Mouse (Mus musculus) kidney, postnatal 36 days (tissue): ENCODE results near the gene Flt3l.

Experiments used
- DNase-seq, 2 experiments: peaks; one replicate each; pipeline ENCODE4 v3.0.0; 2021 to 2022; ENCODE audit warnings: mixed read lengths in 2 of 2

Gene Flt3l

DNA sequence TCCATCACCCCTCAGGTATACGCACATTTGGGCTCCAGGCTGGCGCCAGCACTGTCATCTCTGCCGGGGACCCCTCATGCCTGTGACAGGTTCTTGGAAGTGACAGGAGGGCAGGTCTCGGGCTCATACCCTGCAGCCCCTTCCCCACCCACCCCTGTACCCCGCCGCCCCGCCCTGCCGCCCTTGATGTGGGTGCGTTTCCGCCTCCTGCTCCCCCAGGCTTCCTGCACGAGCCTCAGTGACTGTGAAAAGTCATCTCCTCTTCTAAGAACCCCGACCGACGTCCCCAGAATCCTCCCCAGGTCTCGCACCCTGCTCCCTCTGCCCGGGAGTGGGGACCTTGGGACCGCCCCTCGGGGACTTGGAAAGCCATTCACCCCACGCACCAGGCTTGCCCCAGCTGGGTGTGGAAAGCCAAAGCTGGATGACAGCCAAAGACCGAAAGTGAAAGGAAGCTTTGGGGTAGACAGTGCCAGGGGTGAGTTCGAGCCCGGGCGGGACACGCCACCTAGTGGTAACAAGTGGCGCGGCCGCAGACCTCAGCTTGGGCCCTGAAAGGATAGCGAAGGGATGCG lies at the start of gene Flt3l, which contains the start of gene Gm45713:
Gene Flt3l, minus strand, starts transcription at position 440 of the 575 bp plus-strand sequence.
Gene Gm45713, minus strand, starts transcription at position 239 of the 575 bp plus-strand sequence.
- peak; percentile 93 to 95 for DNase-seq

DNA sequence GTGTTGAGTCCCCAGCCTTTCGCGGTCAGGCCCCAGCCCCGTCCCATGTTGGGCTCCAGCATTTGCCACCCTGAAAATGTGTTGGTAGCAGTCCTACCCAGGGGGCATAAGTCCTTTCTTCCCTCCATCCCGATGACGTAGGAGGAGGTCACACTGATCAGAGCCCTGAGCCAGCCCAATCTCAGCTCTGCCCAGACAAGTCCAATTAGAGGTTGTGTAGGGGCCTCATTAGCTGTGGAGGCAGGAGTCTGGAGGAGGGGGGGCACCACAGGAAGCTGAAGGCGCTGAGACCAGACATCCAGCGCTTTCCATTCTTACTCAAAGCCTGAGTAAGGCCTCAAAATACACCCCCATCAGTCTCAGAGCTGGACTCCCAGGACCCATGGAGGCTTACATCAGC lies 49.7 kb upstream of the Flt3l start:
- DNase-seq, result no peak

GRCm38 (mm10) chr7:45183672-45184071 lies 47.4 kb upstream of the Flt3l start:
- DNase-seq, result no peak

DNA sequence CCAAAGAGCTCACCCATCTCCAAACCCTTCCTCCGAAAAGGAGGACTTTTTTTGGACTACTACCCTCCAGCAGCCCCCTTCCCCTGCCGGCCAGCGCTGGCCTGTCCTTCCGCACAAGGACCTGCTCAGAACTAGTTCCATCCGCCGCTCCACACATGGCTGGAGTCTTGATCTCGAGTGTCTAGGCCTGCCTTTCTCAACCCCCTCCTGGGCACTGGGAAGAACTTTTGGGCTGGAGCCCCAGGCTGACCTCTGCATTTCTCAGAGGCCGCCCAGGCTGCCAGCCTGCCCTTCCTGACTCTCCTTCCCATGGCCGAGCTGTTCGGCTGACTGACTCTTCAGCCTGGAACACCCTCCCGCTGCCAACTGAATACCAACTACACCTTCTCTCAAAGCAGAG lies 46.4 kb upstream of the Flt3l start:
- DNase-seq, result peak; percentile 40 to 41

GRCm38 (mm10) chr7:45182199-45182601 lies 46.0 kb upstream of the Flt3l start:
- peak; percentile 92 to 94 for DNase-seq

- DNase-seq, result peak in 1 of 2 experiments; percentile 38
Observed at GRCm38 (mm10) chr7:45181540-45181939, 45.3 kb upstream of the Flt3l start.

DNA sequence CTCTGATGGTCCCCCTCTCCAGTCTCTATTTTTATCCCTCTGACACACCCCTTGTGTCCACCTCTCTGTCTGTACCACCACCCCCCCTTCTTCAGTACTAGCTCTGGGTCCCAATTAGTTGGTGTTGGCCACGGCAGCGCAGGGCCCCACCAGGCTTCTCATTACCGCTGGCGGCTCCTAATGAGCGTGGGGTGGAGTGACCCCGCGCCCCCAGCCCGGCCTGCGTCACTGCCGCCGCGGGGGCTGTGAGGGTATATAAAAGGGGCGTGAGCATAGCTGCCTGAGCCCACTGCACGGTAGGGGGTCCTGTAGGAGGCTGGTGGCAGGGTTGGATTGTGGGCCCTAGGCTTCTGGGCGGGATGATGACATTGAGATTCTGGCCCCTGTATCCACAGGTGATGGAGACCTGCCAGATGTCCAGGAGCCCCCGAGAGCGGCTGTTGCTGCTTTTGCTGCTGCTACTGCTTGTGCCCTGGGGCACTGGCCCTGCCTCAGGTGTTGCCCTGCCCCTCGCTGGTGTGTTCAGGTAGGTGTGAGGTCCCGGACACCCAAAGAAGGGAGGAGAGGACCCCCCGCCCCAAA lies 44.8 kb upstream of the Flt3l start, which contains the start of gene Pth2:
Gene Pth2, plus strand, starts transcription at position 100 of the 582 bp plus-strand sequence.
- no peak for DNase-seq

GRCm38 (mm10) chr7:45179469-45179868 lies 43.2 kb upstream of the Flt3l start, which contains the start of gene Gfy:
TSS of gene Gfy (minus strand) at chr7:45179569.
- no peak for DNase-seq

DNA sequence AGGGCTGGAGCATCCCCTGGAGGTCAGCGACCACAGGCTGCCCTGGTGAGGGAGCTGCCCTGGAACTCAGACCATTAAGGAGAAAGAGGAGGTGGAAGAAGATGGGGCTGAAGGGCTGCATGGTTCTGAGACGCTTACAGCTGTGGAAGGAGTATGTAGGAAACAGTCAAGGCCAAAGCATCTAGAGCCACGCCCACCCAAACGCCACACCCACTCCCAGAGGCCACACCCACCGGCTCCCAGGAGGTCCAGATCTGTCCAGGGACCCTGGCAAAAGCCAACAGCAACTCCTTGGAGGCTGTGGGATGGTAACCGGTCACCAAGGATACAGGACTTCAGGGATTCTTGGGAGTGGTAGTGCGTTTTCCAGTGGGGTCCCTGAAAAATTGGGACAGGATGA lies 42.3 kb upstream of the Flt3l start:
- DNase-seq, result no peak

GRCm38 (mm10) chr7:45176356-45176755 lies 40.1 kb upstream of the Flt3l start:
- no peak for DNase-seq

DNA sequence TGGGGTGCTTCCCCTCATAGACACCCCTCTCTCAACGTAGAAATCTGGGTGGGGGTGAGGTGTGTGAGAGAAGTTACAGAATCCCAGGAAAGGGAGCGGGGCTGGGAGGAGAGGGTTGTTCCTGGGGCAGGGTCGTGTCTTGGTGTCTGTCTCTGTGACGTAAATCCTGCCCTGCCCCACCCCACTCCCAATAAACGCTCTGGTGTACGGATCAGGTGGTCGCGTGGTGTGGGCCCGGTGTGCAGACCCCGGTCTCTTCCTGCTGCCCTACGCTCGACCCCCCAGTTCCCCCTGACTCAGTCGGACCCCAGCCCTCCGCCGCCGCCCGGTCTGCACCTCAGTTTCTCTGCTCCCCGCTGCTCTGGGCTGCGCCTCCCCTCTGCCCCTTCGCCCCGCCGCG lies 39.7 kb upstream of the Flt3l start:
- DNase-seq, result no peak

DNA sequence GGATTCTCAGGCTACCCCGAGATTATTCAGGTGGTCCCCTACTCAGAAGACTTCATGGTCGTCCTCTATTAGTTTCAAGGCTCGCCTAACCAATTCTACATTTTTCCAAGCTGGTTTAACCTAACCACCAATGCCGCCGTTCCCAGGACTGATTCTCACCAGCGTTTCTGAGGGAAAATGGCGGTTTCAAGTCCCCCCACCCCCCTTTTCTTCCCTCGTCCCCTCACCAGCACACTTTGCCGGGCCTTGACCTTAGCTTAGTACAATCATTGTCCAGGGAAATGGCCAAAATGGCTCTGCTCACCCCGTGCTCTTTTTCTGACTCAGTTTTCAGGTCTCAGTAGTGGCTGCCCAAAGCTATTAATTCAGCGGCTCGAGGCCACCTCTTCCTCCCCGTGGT lies 39.2 kb upstream of the Flt3l start:
- DNase-seq, result no peak

GRCm38 (mm10) chr7:45174567-45175280 lies 38.5 kb upstream of the Flt3l start:
- no peak for DNase-seq

DNA sequence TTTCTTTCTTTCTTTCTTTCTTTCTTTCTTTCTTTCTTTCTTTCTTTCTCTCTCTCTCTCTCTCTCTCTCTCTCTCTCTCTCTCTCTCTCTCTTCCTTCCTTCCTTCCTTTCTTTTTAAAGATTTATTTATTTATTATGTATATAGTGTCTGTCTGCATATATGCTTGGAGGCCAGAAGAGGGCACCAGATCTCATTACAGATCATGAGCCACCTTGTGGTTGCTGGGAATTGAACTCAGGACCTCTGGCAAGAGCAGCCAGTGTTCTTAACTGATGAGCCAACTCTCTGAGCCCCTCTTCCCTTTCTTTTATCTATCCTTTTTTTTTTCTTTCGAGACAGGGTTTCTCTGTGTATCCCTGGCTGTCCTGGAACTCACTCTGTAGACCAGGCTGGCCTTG lies 37.5 kb upstream of the Flt3l start:
- peak in 1 of 2 experiments; percentile 24 for DNase-seq

- peak in 1 of 2 experiments; percentile 50 for DNase-seq
Observed at GRCm38 (mm10) chr7:45172974-45173373, 36.7 kb upstream of the Flt3l start.

GRCm38 (mm10) chr7:45169495-45169894 lies 33.3 kb upstream of the Flt3l start:
- no peak for DNase-seq

DNA sequence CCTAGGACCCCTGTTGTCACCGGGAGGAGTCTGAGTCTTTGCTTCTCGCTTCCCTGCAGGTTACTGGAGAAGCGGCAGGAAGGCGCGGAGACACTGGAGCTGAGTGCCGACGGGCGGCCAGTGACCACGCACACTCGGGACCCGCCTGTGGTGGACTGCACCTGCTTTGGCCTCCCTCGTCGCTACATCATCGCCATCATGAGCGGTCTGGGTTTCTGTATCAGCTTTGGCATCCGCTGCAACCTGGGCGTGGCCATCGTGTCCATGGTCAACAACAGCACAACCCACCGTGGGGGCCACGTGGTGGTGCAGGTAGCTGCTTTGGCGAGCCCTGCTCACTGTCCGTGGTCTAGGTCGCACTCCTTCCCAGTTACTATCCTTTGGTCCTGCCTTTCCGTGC lies 32.4 kb upstream of the Flt3l start:
- no peak for DNase-seq

DNA sequence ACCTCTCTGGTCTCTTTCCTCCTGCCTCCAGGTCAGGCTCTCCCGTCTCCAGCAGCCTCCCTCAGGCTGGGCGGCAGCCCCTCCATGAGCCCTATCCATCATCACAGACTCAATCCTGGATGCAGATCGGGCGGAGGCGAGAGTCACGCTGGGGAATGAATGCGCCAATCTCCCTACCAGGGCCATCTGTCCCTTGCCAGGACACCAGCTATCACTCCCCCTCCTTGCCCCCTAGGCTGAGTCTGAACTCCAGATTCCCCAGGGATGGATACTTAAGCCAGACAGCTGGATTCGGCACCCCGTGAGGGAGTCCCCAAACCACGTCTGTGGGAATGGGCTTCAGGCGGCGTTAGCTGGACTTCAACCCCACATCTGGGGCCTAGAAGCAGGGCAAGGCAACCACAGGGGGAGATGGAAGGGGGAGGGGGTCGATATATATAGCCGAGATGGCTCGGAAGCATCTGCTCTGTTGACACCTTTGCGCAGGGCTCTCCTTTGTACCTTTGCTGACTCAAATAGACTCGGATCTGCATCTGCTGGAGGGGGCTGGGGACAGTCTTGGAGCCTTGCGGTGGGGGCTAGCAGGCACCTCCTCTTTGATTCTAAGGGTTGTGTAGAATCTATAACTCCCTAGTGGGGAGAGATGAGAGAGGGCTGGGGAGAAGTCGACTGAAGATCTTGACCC lies 31.7 kb upstream of the Flt3l start:
- DNase-seq, result no peak

DNA sequence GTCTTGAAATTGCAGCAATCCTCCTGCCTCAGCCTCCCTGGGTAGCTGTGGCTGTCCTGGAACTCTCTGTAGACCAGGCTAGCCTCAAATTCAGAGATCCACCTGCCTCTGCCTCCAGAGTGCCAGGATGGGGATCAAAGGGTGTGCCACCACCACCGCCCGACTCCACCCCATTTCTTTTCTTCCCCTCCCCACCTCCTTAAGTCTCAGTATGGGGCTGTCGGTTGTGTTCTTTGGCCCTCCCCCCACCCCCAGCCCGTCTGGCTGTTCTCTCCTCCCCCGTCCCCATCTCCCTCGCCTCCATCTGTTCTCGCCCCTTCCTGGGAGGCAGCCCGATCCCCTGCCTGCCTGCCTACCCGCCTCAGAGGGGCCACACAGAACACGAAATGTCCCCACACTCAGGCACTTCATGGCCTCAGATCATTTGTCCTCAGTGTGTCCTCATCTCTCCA lies 30.7 kb upstream of the Flt3l start:
- DNase-seq, result no peak

GRCm38 (mm10) chr7:45165701-45166100 lies 29.5 kb upstream of the Flt3l start:
- no peak for DNase-seq

- DNase-seq, result no peak
Observed at GRCm38 (mm10) chr7:45164833-45165232, 28.6 kb upstream of the Flt3l start.

DNA sequence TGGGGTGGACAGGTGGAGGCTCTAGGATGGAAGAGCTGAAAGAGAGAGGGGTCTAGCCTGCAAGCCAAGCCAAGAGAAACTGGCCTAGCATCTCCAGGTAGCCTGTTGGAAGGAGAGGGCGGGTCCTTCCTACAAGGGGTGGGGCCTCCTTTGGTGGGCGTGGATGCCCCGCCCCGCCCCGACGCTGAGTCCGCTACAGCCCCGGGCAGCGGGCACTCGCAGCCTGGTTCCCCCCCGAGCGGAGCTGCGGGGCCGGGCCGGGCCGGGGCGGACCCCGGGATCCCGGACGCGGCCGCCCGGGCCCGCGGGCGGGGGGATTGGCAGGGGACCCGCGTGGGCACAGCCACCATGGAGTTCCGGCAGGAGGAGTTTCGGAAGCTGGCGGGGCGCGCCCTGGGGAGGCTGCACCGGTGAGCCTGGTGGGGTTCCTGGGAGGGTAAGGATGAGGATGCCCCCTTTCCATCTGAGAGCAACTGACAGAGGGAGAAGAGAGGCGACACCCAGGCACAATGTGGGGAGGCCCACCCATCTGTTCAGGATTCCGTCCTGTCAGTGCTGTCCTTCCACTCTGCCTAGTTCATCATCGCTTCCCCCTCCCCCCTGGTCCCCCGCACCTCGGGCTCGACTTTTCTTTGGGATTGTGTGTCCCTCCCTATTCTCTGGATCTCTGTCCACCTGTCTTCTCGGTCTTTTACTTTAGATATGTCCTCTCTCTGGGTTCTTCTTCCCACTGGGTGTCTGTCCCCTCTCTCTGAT lies 27.7 kb upstream of the Flt3l start, which contains the start of gene Slc17a7:
Gene Slc17a7, plus strand, starts transcription at position 215 of the 756 bp plus-strand sequence.
- peak; percentile 34 to 71 for DNase-seq
